Mouse (Mus musculus): ENCODE data around the gene Efs. TPM values are rescaled to one million over a fixed set of nuclear protein-coding genes. Genes with fewer than 3 reads are reported as not detected.
"Not testable (repeated sequence)": the region's sequence is repeated elsewhere in the genome, so short reads cannot be mapped to it uniquely, and the experiment has no call there.

Efs gene
- total RNA-seq (2014; rRNA removed; ENCODE audit: low replicate concordance) (12.5 and 22.2 TPM in 2 replicates), polyA plus RNA-seq (2015; fragmentation: Nextera tagmentation; extraction: Ambion mirVana) (3.9 and 4.1 TPM in 2 replicates)

- Histone ChIP-seq H3K4me1 (ENCODE audit: control insufficient read depth, insufficient read depth) (peaks cover 3% of the 10 kb centered on the region; the same call in 1 of the 2 replicates), H3K27ac (ENCODE audit: low read depth) (peak within 1 kb of the TSS; percentile 82), H3K4me3 (ENCODE audit: low read depth, low read length) (peak within 1 kb of the TSS; percentile 53), H3K36me3 (replicated peaks; ENCODE audit: control insufficient read depth, insufficient read depth, low read length) (no peaks in the 10 kb centered on the region), H3K27me3 (ENCODE audit: control insufficient read depth, insufficient read depth, low read length) (no peaks in the 10 kb centered on the region), H3K4me2 (ENCODE audit: low read depth, low read length) (peak within 1 kb of the TSS; percentile 81), H3K9ac (replicated peaks; ENCODE audit: low read depth, low read length) (peak within 1 kb of the TSS; percentile 63), H3K9me3 (replicated peaks; ENCODE audit: control insufficient read depth, low read length) (no peaks in the 10 kb centered on the region)
- no peak for DNase-seq (ENCODE audit: low spot score)
- 9% methylated on average over 44 of the region's 57 CpGs for WGBS
- TF ChIP-seq EP300 (IDR thresholded peaks at IDR 0.05; ENCODE audit: low read depth) (no peak), CTCF (IDR thresholded peaks at IDR 0.05; ENCODE audit: low read depth) (no peak)
- peak; percentile 69 for ATAC-seq (ENCODE audit: insufficient read depth, low read depth)
Observed at GRCm38 (mm10) chr14:54925349-54926342, at the start of gene Efs. TSS of gene Efs (minus strand) at chr14:54926126.

- Histone ChIP-seq H3K4me1 (ENCODE audit: control insufficient read depth, insufficient read depth) (0 out of 2 replicates have a peak, but pooled peaks cover 4% of the 10 kb centered on the region), H3K36me3 (replicated peaks; ENCODE audit: control insufficient read depth, insufficient read depth, low read length) (peaks cover 75% of the 10 kb centered on the region), H3K27ac (ENCODE audit: low read depth) (peak overlapping the region; percentile 96), H3K9ac (replicated peaks; ENCODE audit: low read depth, low read length) (peak overlapping the region; percentile 46; the same call in 1 of the 2 replicates), H3K4me3 (ENCODE audit: low read depth, low read length) (no peak overlapping the region), H3K4me2 (ENCODE audit: low read depth, low read length) (peak overlapping the region; percentile 61), H3K9me3 (replicated peaks; ENCODE audit: control insufficient read depth, low read length) (no peaks in the 10 kb centered on the region), H3K27me3 (ENCODE audit: control insufficient read depth, insufficient read depth, low read length) (no peaks in the 10 kb centered on the region)
- ATAC-seq (ENCODE audit: insufficient read depth, low read depth) (no peak), DNase-seq (ENCODE audit: low spot score) (no peak)
- TF ChIP-seq EP300 (IDR thresholded peaks at IDR 0.05; ENCODE audit: low read depth) (no peak), CTCF (IDR thresholded peaks at IDR 0.05; ENCODE audit: low read depth) (no peak)
- 64% methylated on average over 6 of the region's 6 CpGs for WGBS
Observed at GRCm38 (mm10) chr14:54974068-54974791, 48.3 kb upstream of the Efs start.

- peak overlapping the region; percentile 52; the same call in 1 of the 2 replicates for H3K4me3 ChIP-seq (ENCODE audit: low read depth, low read length)
- DNase-seq (ENCODE audit: low spot score); ATAC-seq (ENCODE audit: insufficient read depth, low read depth); H3K27me3 ChIP-seq (ENCODE audit: control insufficient read depth, insufficient read depth, low read length); H3K4me1 ChIP-seq (ENCODE audit: control insufficient read depth, insufficient read depth); H3K9me3 ChIP-seq (replicated peaks; ENCODE audit: control insufficient read depth, low read length): not testable (repeated sequence)
- 54% methylated on average over 6 of the region's 11 CpGs for WGBS
- H3K4me2 ChIP-seq (ENCODE audit: low read depth, low read length): peak overlapping the region; percentile 61
- peak overlapping the region; percentile 96 for H3K27ac ChIP-seq (ENCODE audit: low read depth)
- peak overlapping the region; percentile 60; the same call in 1 of the 2 replicates for H3K9ac ChIP-seq (replicated peaks; ENCODE audit: low read depth, low read length)
- peaks cover 62% of the 10 kb centered on the region for H3K36me3 ChIP-seq (replicated peaks; ENCODE audit: control insufficient read depth, insufficient read depth, low read length)
Observed at GRCm38 (mm10) chr14:54972786-54973185, 46.9 kb upstream of the Efs start.

GRCm38 (mm10) chr14:54968344-54968743 lies 42.4 kb upstream of the Efs start:
- ATAC-seq (ENCODE audit: insufficient read depth, low read depth): peak; percentile 62
- DNase-seq (ENCODE audit: low spot score): peak; percentile 95
- H3K27me3 ChIP-seq (ENCODE audit: control insufficient read depth, insufficient read depth, low read length): no peaks in the 10 kb centered on the region
- H3K36me3 ChIP-seq (replicated peaks; ENCODE audit: control insufficient read depth, insufficient read depth, low read length): peaks cover 50% of the 10 kb centered on the region
- peak; percentile 98 for TF ChIP-seq EP300 (IDR thresholded peaks at IDR 0.05; ENCODE audit: low read depth)
- TF ChIP-seq CTCF (IDR thresholded peaks at IDR 0.05; ENCODE audit: low read depth): 0 out of 2 replicates have a peak, but pooled peaks have one; percentile 10
- H3K4me2 ChIP-seq (ENCODE audit: low read depth, low read length): peak overlapping the region; percentile 61
- peak overlapping the region; percentile 52 for H3K4me3 ChIP-seq (ENCODE audit: low read depth, low read length)
- peak overlapping the region; percentile 77 for H3K9ac ChIP-seq (replicated peaks; ENCODE audit: low read depth, low read length)
- H3K9me3 ChIP-seq (replicated peaks; ENCODE audit: control insufficient read depth, low read length): no peaks in the 10 kb centered on the region
- peak overlapping the region; percentile 96 for H3K27ac ChIP-seq (ENCODE audit: low read depth)
- no peaks in the 10 kb centered on the region for H3K4me1 ChIP-seq (ENCODE audit: control insufficient read depth, insufficient read depth)

- peak overlapping the region; percentile 52 for H3K4me3 ChIP-seq (ENCODE audit: low read depth, low read length)
- no peaks in the 10 kb centered on the region for H3K4me1 ChIP-seq (ENCODE audit: control insufficient read depth, insufficient read depth)
- no peaks in the 10 kb centered on the region for H3K9me3 ChIP-seq (replicated peaks; ENCODE audit: control insufficient read depth, low read length)
- WGBS: 43% methylated on average over 3 of the region's 3 CpGs
- no peaks in the 10 kb centered on the region for H3K27me3 ChIP-seq (ENCODE audit: control insufficient read depth, insufficient read depth, low read length)
- peak overlapping the region; percentile 96 for H3K27ac ChIP-seq (ENCODE audit: low read depth)
- peak overlapping the region; percentile 57 for H3K4me2 ChIP-seq (ENCODE audit: low read depth, low read length)
- no peak for TF ChIP-seq CTCF (IDR thresholded peaks at IDR 0.05; ENCODE audit: low read depth)
- TF ChIP-seq EP300 (IDR thresholded peaks at IDR 0.05; ENCODE audit: low read depth): no peak
- H3K36me3 ChIP-seq (replicated peaks; ENCODE audit: control insufficient read depth, insufficient read depth, low read length): peaks cover 50% of the 10 kb centered on the region
- DNase-seq (ENCODE audit: low spot score) (peak; percentile 88), ATAC-seq (ENCODE audit: insufficient read depth, low read depth) (peak; percentile 34)
- H3K9ac ChIP-seq (replicated peaks; ENCODE audit: low read depth, low read length): peak overlapping the region; percentile 77
Observed at GRCm38 (mm10) chr14:54967874-54968273, 41.9 kb upstream of the Efs start.
